Mouse (Mus musculus): ENCODE data around the gene Coro2a. TPM values are rescaled to one million over a fixed set of nuclear protein-coding genes. Genes with fewer than 3 reads are reported as not detected.

Gene Coro2a
- total and polyA plus RNA-seq, 3 experiments: 2.2 to 12.4 (median 2.8) TPM

Other genes with a start within 250 kb of the Coro2a start
- 1 to 10 TPM; 4.8 to 7.1 TPM for gene Trmo, start 212.8 kb downstream of the Coro2a start, total RNA-seq (2021)
- gene Trmo, start 212.8 kb downstream of the Coro2a start, polyA plus RNA-seq (2012; rRNA removed): 2.5 and 4.3 TPM in 2 replicates
- gene Hemgn, start 188.7 kb downstream of the Coro2a start, total RNA-seq (2021): not detected
- not detected in 2 replicates for gene Hemgn, start 188.7 kb downstream of the Coro2a start, polyA plus RNA-seq (2012; rRNA removed)
- 100 to 1,000 TPM; 103 to 121 TPM for gene Anp32b, start 151.3 kb downstream of the Coro2a start, total RNA-seq (2021)
- gene Anp32b, start 151.3 kb downstream of the Coro2a start, polyA plus RNA-seq (2012; rRNA removed): 56.8 and 73.6 TPM in 2 replicates
- gene Nans, start 113.0 kb downstream of the Coro2a start, total RNA-seq (2021): 10 to 100 TPM; 38.4 to 42.5 TPM
- gene Nans, start 113.0 kb downstream of the Coro2a start, polyA plus RNA-seq (2012; rRNA removed): 13.7 and 16.0 TPM in 2 replicates
- 1 to 10 TPM; 4.9 to 5.8 TPM for gene Trim14, start 66.1 kb downstream of the Coro2a start, total RNA-seq (2021)
- gene Trim14, start 66.1 kb downstream of the Coro2a start, polyA plus RNA-seq (2012; rRNA removed): 16.0 and 21.3 TPM in 2 replicates
- gene Tbc1d2, start 48.0 kb upstream of the Coro2a start, total RNA-seq (2021): 1 to 10 TPM; 1.4 to 5.1 TPM
- 3.4 and 7.0 TPM in 2 replicates for gene Tbc1d2, start 48.0 kb upstream of the Coro2a start, polyA plus RNA-seq (2012; rRNA removed)

All from adrenal gland, adult 2 months (tissue).